Mouse (Mus musculus) intestine, postnatal 0 days (tissue): ENCODE data around the gene Psmb5. TPM values are rescaled to one million over a fixed set of nuclear protein-coding genes. Genes with fewer than 3 reads are reported as not detected.
A peak's percentile ranks its signal among the peaks of the same experiment; 100 is the strongest.

ENCODE experiments used
- ATAC-seq: fragments of 200-750 bp; cut with Nextera tagmentation; 2 replicates; pipeline ENCODE4 v1.8.0; 2017; ENCODE audit warnings: mild to moderate bottlenecking, moderate TSS enrichment, moderate library complexity
- H3K27ac ChIP-seq: fragments of 300-500 bp; sonication (generic); 2 replicates; pipeline ENCODE4 v1.5.1; 2014; ENCODE audit warnings: mild to moderate bottlenecking, low read depth, low read length, moderate library complexity
- H3K27me3 ChIP-seq: fragments of 300-500 bp; sonication (generic); replicated peaks from 2 replicates; pipeline ENCODE4 v1.6.1; 2014; ENCODE audit warnings: low read length, mixed read lengths; ENCODE audit not compliant: control insufficient read depth, insufficient read depth
- H3K36me3 ChIP-seq: fragments of 300-500 bp; sonication (generic); 2 replicates; pipeline ENCODE4 v1.6.1; 2014; ENCODE audit warnings: mild to moderate bottlenecking, moderate library complexity; ENCODE audit not compliant: control insufficient read depth, insufficient read depth
- H3K4me1 ChIP-seq: fragments of 300-500 bp; sonication (generic); replicated peaks from 2 replicates; pipeline ENCODE4 v1.6.1; 2014; ENCODE audit warnings: antibody characterized with exemption, low read length, mixed read lengths; ENCODE audit not compliant: control insufficient read depth, insufficient read depth
- H3K4me2 ChIP-seq: fragments of 300-500 bp; sonication (generic); replicated peaks from 2 replicates; pipeline ENCODE4 v1.6.1; 2014; ENCODE audit warnings: low read depth, mild to moderate bottlenecking, moderate library complexity
- H3K4me3 ChIP-seq: fragments of 300-500 bp; sonication (generic); 2 replicates; pipeline ENCODE4 v1.5.1; 2014; ENCODE audit warnings: low read depth, low read length
- H3K9ac ChIP-seq: fragments of 300-500 bp; sonication (generic); 2 replicates; pipeline ENCODE4 v1.6.1; 2014; ENCODE audit warnings: mild to moderate bottlenecking, low read depth, low read length
- H3K9me3 ChIP-seq: fragments of 300-500 bp; sonication (generic); 2 replicates; pipeline ENCODE4 v1.6.1; 2016; ENCODE audit warnings: mixed run types; ENCODE audit not compliant: control insufficient read depth
- CTCF ChIP-seq: sonication (generic); IDR thresholded peaks from 2 replicates; pipeline ENCODE4 v1.5.1; 2016; ENCODE audit warnings: low read depth, mild to moderate bottlenecking, control low read depth, antibody characterized with exemption, moderate library complexity
- WGBS: fragments of 180-500 bp; shearing (Covaris S2); extraction: QIAGEN DNeasy Blood & Tissue Kit; methylation state at CpG from one replicate; pipeline ENCODE4 v1.1.7; 2014; 5-methylcytosine and 5-hydroxymethylcytosine counted together
- polyA plus RNA-seq: library from polyadenylated mRNA; unstranded; fragments of >200 nt; fragmentation: Nextera tagmentation; extraction: Ambion mirVana; gene quantifications from 2 replicates; pipeline ENCODE4 v1.2.1, GENCODE M21; 2015

Psmb5 gene
- polyA plus RNA-seq, 1 experiment from 2014 or later = 274 TPM

DNA sequence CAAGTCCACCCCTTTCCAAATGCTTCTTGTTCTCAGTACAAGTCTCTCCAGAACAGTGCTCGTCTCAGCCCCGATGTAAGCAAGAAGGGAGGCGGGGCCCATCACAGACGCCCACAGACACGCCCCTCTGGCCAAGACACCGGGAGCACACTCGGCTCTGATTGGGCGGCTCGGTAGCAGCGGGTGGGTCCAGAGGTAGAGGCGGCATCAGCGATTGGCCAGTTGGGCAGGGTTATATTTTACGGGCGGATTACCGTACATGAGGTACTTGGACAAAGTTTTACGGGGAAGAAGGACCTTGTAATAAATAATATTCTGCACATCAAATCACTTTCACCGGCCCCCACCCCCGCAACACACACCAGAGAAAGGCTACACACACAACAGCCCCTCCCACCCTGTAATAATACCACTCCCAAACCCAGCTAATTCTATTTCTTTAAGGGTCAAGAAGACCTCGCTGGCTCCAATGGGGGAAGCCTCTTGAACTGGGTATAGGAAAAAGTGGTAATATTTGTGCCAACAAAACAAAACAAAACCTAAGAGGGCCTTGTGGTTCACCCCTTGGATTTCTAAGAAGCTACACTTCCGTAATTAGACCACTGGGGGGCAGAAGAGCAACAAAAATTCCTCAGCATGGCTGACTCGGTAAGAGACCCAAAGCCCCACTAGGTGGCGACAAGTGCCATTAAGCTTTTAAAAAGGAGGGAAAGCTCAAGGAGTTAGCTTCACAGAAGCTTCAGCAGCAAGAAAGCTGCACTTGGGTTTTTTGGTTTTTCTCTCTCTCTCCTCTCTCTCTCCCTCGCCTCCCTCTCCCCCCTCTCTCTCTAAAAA is 33.0 kb upstream of the Psmb5 start:
- WGBS = 55% methylated on average over 23 of the region's 23 CpGs
- Histone ChIP-seq H3K4me1 (no peaks in the 10 kb centered on the region), H3K4me3 (no peak overlapping the region), H3K27me3 (no peaks in the 10 kb centered on the region), H3K36me3 (peaks cover 54% of the 10 kb centered on the region), H3K27ac (no peak overlapping the region), H3K4me2 (no peak overlapping the region), H3K9ac (no peak overlapping the region), H3K9me3 (no peaks in the 10 kb centered on the region)
- ATAC-seq = peak; percentile 59
- peak; percentile 96 for TF ChIP-seq CTCF

DNA sequence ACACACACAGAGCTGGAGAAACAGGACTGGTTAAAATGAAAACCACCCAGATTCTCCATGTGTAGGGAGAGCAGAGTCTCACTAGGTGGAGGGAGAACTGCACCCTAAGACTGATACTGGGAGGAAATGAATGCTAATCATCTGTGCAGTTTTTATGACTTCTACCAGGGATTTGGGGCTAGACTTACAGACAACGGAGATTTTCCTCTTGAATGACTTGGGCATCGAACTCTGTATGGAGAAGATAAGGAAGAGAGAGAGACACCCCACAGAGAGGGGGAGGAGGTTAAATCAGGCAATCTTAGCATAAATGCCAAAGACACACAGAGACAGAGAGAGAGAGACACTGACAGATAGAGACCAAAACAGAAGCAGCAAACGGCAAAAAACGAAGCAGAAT is 30.1 kb upstream of the Psmb5 start:
- Histone ChIP-seq H3K4me1 (no peaks in the 10 kb centered on the region), H3K9ac (no peak overlapping the region), H3K36me3 (peaks cover 72% of the 10 kb centered on the region), H3K27ac (no peak overlapping the region), H3K27me3 (no peaks in the 10 kb centered on the region), H3K9me3 (no peaks in the 10 kb centered on the region), H3K4me3 (no peak overlapping the region), H3K4me2 (no peak overlapping the region)
- ATAC-seq = no peak
- 68% methylated on average over 4 of the region's 4 CpGs for WGBS
- TF ChIP-seq CTCF = no peak

DNA sequence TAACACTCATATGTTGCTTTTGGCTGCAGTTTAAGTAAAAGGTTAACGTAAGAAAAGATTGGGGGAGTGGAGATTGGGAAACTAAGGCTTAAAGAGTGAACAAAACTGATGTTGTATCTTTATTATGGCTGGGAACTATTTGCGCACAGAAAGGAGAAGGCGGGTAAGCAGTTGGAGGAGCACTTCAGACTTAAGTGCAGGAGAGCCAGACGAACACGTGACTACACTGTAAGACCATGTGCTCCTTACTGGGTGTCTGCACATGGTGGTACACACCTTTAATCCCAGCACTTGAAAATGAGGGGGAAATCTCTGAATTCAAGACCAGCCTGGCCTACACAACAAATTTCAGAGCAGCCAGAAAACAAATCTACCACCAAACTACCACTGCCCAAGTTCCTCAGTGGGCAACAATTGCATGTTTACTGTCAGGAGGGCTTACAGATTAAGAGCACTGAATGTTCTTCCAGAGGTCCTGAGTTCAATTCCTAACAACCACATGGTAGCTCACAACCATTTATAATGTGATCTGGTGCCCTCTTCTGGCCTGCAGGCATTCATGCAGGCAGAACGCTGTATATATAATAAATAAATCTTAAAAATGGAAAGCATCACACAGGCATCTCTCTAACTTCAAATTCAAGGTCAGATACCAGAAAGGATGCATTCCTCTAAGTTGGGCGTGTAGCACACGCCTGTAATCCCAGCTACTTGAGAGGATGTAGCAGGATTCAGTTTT is 29.2 kb upstream of the Psmb5 start:
- Histone ChIP-seq H3K9me3 (no peaks in the 10 kb centered on the region), H3K4me2 (no peak overlapping the region), H3K27me3 (no peaks in the 10 kb centered on the region), H3K4me3 (no peak overlapping the region), H3K4me1 (no peaks in the 10 kb centered on the region), H3K27ac (no peak overlapping the region), H3K9ac (no peak overlapping the region), H3K36me3 (peaks cover 80% of the 10 kb centered on the region)
- peak; percentile 62 for TF ChIP-seq CTCF
- WGBS = 90% methylated on average over 8 of the region's 8 CpGs
- no peak for ATAC-seq

DNA sequence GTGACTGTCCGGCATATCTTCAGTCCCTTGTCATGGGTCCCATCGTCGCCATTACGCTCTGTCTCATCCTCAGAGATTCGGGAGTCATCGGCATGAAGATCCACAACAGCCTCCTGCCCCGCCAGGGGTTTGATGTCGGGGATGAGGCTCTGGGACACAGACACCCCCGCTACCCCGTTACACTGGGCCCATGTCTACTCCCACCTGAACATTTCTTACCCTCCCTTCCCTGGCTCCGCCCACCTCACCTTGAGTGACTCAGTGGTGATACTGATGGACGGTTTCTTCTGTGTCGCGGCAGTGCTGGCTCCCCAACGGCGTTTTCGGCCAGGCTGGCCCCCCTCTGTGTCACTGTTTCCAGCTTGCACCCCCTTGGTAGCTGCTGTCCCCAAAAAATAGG is 28.6 kb upstream of the Psmb5 start:
- Histone ChIP-seq H3K27ac (no peak overlapping the region; the same call in 1 of the 2 replicates), H3K4me2 (no peak overlapping the region), H3K36me3 (peaks cover 80% of the 10 kb centered on the region), H3K27me3 (no peaks in the 10 kb centered on the region), H3K4me1 (no peaks in the 10 kb centered on the region), H3K9ac (no peak overlapping the region), H3K9me3 (no peaks in the 10 kb centered on the region), H3K4me3 (no peak overlapping the region)
- WGBS = 91% methylated on average over 17 of the region's 17 CpGs
- ATAC-seq = no peak
- no peak for TF ChIP-seq CTCF

DNA sequence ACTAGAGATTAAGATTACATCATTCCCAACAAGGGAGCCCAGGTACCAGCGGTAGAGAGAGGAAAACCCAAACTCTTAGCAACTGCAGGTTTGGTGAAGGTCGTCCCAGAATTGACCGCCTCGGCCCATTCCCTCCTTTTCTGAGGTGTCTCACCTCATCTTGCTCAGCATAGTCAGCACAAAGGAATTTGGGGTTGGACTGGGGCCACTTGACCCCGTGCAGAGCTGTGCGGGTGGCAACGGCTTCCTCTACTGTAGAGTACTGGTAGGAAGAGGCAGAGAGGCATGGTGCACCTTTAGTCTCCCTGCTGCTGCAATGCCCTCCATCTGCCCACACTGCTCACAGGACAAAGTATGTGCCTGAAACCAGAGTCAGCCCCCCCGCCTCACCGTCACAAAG is 26.5 kb upstream of the Psmb5 start:
- peaks cover 64% of the 10 kb centered on the region for H3K36me3 ChIP-seq
- no peak overlapping the region for H3K4me2 ChIP-seq
- TF ChIP-seq CTCF = no peak
- WGBS = 89% methylated on average over 9 of the region's 9 CpGs
- H3K4me1 ChIP-seq = no peaks in the 10 kb centered on the region; the same call in 1 of the 2 replicates
- no peaks in the 10 kb centered on the region for H3K27me3 ChIP-seq
- no peaks in the 10 kb centered on the region for H3K9me3 ChIP-seq
- H3K4me3 ChIP-seq = no peak overlapping the region
- ATAC-seq = no peak
- H3K27ac ChIP-seq = no peak overlapping the region
- no peak overlapping the region for H3K9ac ChIP-seq

DNA sequence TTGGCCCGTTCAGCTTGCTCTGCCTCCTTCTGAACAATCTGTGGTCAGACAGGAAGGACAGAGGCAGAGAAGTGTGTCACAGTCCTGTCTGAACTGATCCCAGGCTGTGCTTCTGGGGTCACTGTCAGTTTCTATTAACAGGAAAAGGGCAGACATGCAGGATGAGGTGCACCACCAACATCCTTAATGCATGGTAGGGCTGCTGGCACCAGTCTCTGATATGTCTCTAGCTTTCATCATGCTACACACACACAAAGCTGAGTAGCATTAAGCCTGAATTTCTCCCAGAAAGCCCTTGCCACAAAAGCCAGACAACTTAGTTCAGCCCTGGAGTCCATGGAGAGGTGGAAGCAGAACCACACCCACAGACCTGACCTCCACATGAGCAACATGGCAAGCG is 25.2 kb upstream of the Psmb5 start:
- WGBS = 78% methylated on average over 2 of the region's 2 CpGs
- no peaks in the 10 kb centered on the region for H3K27me3 ChIP-seq
- no peaks in the 10 kb centered on the region for H3K9me3 ChIP-seq
- no peak overlapping the region for H3K4me3 ChIP-seq
- no peak overlapping the region for H3K27ac ChIP-seq
- no peak overlapping the region for H3K9ac ChIP-seq
- peaks cover 55% of the 10 kb centered on the region for H3K36me3 ChIP-seq
- ATAC-seq = no peak
- TF ChIP-seq CTCF = no peak
- H3K4me1 ChIP-seq = no peaks in the 10 kb centered on the region; the same call in 1 of the 2 replicates
- H3K4me2 ChIP-seq = no peak overlapping the region
